ENCODE assay signal across 13 mouse cellular contexts in the genomic region with DNA sequence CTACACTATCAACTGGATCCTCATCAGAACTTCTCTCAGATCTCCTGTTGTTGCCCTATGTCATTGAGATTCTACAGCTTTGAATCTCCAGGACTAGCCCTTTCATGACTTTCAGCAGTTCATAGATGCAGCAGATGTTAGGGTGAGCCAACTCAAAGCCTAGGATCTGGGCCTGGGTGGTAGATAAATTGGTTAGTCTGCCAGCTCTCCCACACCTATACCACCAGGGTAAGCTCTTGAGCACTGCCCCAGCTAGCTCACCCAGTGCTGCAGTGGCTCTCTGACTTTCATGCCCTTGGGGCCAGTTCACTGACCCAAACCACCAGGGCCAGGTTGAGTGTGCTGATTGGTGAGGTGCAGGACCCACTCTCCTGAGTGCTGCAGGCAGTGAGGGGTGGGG.
"Had no signal": no experiment of that assay in that cellular context is flagged by ENCODE, and none has a peak within 500 bp of the region (broad histone marks: within the 10 kb centered on the region; RNA-seq: fewer than 3 reads in every experiment).

No protein-coding gene starts in this region.

- H3K9me3 ChIP-seq: limb, embryonic 15.5 days; liver, embryonic 12.5 days had no signal

- H3K4me2 ChIP-seq: limb, embryonic 15.5 days; liver, embryonic 12.5 days; lung, embryonic 14.5 days; midbrain, embryonic 13.5 days had no signal

- H3K4me1 ChIP-seq: limb, embryonic 15.5 days; liver, embryonic 12.5 days; midbrain, embryonic 13.5 days had no signal

- DNase-seq: kidney, adult 9 months; kidney, postnatal 36 days; left cerebral cortex, postnatal 4 days; lung, embryonic 14.5 days; lung, postnatal 10 days; right cerebral cortex, adult 18-20 months; right cerebral cortex, postnatal 25 days; thymus, postnatal 36 days had no signal

- H3K27me3 ChIP-seq: limb, embryonic 15.5 days; liver, embryonic 12.5 days; midbrain, embryonic 13.5 days had no signal

- H3K27ac ChIP-seq: kidney, postnatal 0 days; limb, embryonic 15.5 days; liver, embryonic 12.5 days; macrophage; midbrain, embryonic 13.5 days had no signal

- H3K9ac ChIP-seq: limb, embryonic 15.5 days; liver, embryonic 12.5 days; lung, embryonic 14.5 days; midbrain, embryonic 13.5 days had no signal

- H3K4me3 ChIP-seq: limb, embryonic 15.5 days; liver, embryonic 12.5 days; midbrain, embryonic 13.5 days had no signal

- H3K36me3 ChIP-seq: limb, embryonic 15.5 days; liver, embryonic 12.5 days; midbrain, embryonic 13.5 days had no signal

- ATAC-seq: liver, embryonic 12.5 days; midbrain, embryonic 13.5 days had no signal
